Mouse (Mus musculus) naive thymus-derived CD4-positive, alpha-beta T cell, adult 2 months (primary cell): ENCODE measurements around the gene Cog3.

Experiments
- DNase-seq: peaks from one replicate; pipeline ENCODE4 v3.0.0-alpha.2; 2011; ENCODE audit warnings: low read depth

Gene Cog3

DNA sequence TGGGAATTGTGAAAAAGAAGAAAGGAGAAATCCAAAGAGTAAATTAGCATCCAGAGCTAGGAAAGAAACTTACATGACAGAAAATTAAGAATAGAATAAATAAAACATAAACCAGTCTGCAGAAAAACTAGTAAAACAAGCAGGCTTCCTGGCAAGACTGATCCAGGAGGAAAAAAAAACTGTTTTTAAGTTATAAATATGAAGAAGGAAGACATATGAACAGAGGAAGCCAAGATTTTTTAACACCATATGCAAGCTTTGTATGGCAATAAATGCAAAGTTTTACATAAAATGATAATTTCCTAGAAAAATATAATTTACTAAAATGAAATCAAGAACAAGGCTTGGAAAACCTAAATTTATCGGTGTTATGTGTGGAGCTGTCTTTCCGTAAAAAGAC lies 63.9 kb downstream of the Cog3 start:
- DNase-seq = no peak

DNA sequence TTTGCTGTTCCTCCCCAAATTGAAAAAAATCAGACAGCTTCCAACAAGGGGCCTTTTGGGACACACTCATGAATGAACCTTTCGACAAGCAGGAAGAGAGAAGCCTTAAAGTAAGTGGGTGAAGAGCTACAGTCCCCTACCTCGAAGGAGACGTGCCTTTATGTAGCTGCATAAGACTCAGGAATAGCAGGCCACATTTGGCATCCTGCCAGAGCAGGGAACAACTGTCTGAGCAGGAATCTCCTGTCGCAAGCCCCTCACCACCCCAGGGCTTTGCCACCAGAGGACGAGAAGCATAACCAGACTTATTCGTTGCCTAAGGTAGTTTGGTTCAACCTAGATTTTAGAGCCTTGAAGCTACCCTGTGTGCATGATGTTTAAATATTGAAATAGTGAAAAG lies 78.0 kb downstream of the Cog3 start:
- no peak for DNase-seq

DNA sequence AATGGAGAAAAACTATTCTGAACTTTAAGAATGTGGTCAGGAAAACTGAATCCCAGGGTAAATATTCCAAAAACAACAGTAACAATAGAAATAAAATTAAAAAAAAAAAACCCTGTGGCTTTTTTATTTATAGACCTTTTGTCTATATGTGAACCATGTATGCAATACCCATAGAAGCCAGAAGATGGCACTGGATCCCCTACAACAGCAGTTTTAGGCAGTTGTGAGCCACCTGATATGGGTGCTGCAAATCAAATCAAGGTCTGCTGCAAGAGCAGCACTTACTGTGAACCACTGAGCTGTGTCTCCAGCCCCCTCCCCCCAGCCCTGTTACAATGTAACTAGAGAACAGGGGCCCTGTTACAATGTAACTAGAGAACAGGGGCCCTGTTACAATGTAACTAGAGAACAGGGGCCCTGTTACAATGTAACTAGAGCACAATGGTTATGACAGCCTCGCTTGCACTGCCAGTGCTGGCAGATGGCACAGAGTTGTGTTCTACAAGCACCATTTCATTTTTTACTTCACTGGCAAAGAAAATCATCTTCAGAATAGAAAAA lies 85.2 kb downstream of the Cog3 start:
- DNase-seq = no peak

DNA sequence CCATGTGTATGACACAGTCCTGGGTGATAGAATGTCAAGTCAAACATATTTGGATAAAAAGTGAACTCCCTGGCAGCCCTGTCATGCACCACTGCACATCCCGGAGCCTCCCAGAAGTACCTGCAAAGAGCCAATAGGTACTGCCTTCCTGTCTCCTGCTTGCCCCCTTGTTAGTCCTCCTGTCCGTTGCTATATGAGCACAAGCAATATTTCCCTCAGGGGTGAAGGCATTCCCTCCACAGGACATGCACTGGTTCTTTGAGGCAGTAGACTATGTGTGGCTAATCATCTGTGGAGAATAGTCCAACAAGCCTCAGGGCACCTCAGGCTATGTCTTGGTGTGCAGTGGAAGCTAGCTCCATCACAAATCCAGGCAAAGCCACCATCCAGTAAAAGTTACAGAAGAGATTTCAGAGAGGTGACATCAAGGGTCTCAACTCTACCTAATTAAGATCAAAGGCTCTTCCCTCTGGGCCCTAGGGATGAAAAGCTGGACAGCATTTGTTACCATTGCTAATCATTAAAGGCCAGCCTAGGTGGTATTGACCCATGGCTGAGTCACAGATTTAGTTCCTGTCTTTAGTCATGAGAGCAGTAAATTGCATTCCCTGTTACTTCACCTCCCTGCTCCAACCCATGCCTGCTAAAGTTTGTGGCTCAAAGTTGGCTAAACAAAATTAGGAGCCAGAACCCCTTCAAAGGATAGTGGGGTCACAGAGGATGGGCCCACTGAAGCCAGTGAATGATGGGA lies 88.7 kb downstream of the Cog3 start:
- DNase-seq = no peak

DNA sequence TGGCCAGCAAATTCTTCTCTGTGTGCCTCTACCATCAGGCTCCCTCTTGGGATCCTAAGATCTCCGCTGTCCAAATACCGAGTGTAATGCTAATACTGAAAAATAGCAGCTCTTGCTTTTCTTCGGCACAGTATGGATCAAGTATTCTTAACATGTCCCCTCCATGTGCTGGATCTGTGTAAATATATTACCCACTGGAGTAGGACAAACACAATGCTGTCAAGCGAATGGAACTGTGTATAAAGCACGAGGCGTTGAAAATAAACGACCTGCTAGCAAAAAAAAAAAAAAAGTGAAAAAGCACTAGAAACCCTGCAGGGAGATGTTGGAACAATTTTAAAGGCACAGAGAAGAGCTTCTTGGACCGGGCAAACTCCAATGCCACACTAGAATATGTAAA lies 92.8 kb downstream of the Cog3 start:
- DNase-seq = no peak

DNA sequence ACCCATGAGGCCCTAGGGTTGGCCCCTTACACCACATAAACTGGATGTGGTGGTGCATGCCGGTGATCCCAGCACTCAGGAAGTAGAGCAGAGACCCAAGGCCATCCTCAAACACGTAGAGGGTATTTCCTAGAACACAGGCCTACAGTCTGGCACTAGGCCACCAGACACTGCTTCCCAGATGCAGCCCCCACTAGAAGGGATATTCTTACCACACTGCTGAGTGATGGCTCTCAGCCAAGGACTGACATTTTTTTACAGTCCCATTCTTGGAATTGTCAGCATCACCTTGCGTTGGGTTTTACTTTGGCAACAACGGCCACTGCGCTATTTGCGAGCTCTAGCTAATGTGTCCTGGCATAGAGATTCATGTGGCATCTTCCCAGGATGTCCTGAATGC lies 93.4 kb downstream of the Cog3 start:
- no peak for DNase-seq
